Mouse (Mus musculus): ENCODE results near the gene Gjd3. TPM values are rescaled to one million over a fixed set of nuclear protein-coding genes. Genes with fewer than 3 reads are reported as not detected.
A peak's percentile ranks its signal among the peaks of the same experiment; 100 is the strongest.

Gjd3 gene
- polyA plus RNA-seq, 1 experiment from 2014 or later, result 0.44 TPM

- peaks cover 52% of the 10 kb centered on the region for H3K36me3 ChIP-seq
- DNase-seq (ENCODE audit: low spot score), result peak; percentile 67
- 56% methylated on average over 5 of the region's 5 CpGs for WGBS
- H3K4me1 ChIP-seq (replicated peaks), result peaks cover 43% of the 10 kb centered on the region
- H3K27ac ChIP-seq, result no peak overlapping the region
- no peak overlapping the region for H3K4me3 ChIP-seq
- peaks cover 11% of the 10 kb centered on the region for H3K27me3 ChIP-seq (ENCODE audit: insufficient read depth, poor library complexity, severe bottlenecking)
- no peaks in the 10 kb centered on the region for H3K9me3 ChIP-seq
These were observed 7.7 kb downstream of the Gjd3 start for GRCm38 (mm10) chr11:98974871-98975719.

GRCm38 (mm10) chr11:98974213-98974612, 8.6 kb downstream of the Gjd3 start:
- Histone ChIP-seq H3K36me3 (peaks cover 56% of the 10 kb centered on the region), H3K4me3 (no peak overlapping the region), H3K4me1 (replicated peaks) (peaks cover 51% of the 10 kb centered on the region), H3K27ac (no peak overlapping the region), H3K27me3 (ENCODE audit: insufficient read depth, poor library complexity, severe bottlenecking) (peaks cover 9% of the 10 kb centered on the region; the same call in 1 of the 2 replicates), H3K9me3 (no peaks in the 10 kb centered on the region)
- WGBS, result 76% methylated on average over 6 of the region's 6 CpGs
- no peak for DNase-seq (ENCODE audit: low spot score)

- Histone ChIP-seq H3K27ac (peak overlapping the region; percentile 23; the same call in 1 of the 2 replicates), H3K27me3 (ENCODE audit: insufficient read depth, poor library complexity, severe bottlenecking) (peaks cover 9% of the 10 kb centered on the region; the same call in 1 of the 2 replicates), H3K9me3 (no peaks in the 10 kb centered on the region), H3K4me3 (no peak overlapping the region), H3K36me3 (peaks cover 56% of the 10 kb centered on the region), H3K4me1 (replicated peaks) (peaks cover 53% of the 10 kb centered on the region)
- 91% methylated on average over 14 of the region's 14 CpGs for WGBS
- DNase-seq (ENCODE audit: low spot score), result no peak
These were observed 9.2 kb downstream of the Gjd3 start for GRCm38 (mm10) chr11:98973584-98973983.

DNA sequence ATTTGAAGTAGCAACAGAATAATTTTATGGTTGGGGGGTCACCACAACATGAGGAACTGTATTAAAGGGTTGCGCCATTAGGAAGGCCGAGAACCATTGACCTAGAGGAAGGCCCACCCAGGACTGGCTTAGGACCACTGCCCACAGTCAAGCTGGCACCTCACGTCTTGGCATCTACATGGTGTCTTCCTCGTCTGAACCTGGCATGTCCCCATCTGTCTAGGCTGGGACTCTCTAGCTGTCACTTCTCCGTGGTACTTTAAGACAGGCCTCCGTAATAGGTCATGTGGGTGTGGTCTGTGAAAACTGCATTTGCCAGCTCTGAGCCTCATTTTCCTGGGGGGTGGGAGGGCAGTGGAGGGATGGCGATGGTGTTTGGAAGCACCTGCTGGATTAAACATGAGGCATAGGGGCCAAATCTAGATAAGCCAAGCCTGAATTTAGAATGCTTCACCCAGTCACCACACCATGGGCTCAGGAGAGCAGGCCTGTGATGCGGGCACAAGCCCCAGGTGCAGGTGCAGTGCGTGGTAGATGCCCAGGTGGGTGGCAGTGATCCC, 9.9 kb downstream of the Gjd3 start:
- Histone ChIP-seq H3K27me3 (ENCODE audit: insufficient read depth, poor library complexity, severe bottlenecking) (peaks cover 9% of the 10 kb centered on the region; the same call in 1 of the 2 replicates), H3K9me3 (no peaks in the 10 kb centered on the region), H3K4me3 (no peak overlapping the region), H3K4me1 (replicated peaks) (peaks cover 59% of the 10 kb centered on the region), H3K27ac (no peak overlapping the region), H3K36me3 (peaks cover 62% of the 10 kb centered on the region)
- WGBS, result 91% methylated on average over 9 of the region's 9 CpGs
- DNase-seq (ENCODE audit: low spot score), result no peak

DNA sequence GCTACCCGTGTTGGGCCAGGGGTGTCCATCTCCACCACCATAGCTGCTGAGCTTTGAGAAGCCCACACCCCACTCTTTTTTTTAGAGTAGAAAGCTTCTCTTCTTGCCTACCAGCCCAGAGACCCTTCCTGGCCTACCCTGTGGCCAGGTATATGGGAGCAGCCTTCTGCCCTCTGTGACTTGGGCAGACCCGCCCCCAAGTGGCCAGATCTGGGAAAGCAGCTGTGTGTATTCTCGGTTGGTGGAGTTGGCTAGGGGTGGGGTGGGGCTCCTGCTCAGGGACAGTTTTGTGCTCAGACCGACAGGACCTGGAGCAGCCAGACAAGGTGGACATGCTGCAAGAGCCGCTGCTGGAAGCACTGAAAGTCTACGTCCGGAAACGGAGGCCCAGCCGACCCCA, 10.6 kb downstream of the Gjd3 start:
- Histone ChIP-seq H3K36me3 (peaks cover 67% of the 10 kb centered on the region), H3K9me3 (no peaks in the 10 kb centered on the region)
- 57% methylated on average over 9 of the region's 9 CpGs for WGBS

GRCm38 (mm10) chr11:98971316-98972031, 11.3 kb downstream of the Gjd3 start:
- Histone ChIP-seq H3K27me3 (ENCODE audit: insufficient read depth, poor library complexity, severe bottlenecking) (peaks cover 9% of the 10 kb centered on the region; the same call in 1 of the 2 replicates), H3K4me1 (replicated peaks) (peaks cover 73% of the 10 kb centered on the region), H3K36me3 (peaks cover 72% of the 10 kb centered on the region), H3K27ac (peak overlapping the region; percentile 93), H3K4me3 (peak overlapping the region; percentile 5; the same call in 1 of the 2 replicates), H3K9me3 (no peaks in the 10 kb centered on the region)
- WGBS, result 81% methylated on average over 23 of the region's 23 CpGs
- no peak for DNase-seq (ENCODE audit: low spot score)

More for the DNA sequence above, 10.6 kb downstream of the Gjd3 start:
- Histone ChIP-seq H3K4me1 (replicated peaks) (peaks cover 65% of the 10 kb centered on the region), H3K4me3 (0 out of 2 replicates have a peak overlapping the region, but pooled peaks have one; percentile 9), H3K27me3 (ENCODE audit: insufficient read depth, poor library complexity, severe bottlenecking) (peaks cover 9% of the 10 kb centered on the region; the same call in 1 of the 2 replicates), H3K27ac (no peak overlapping the region)
- peak; percentile 84 for DNase-seq (ENCODE audit: low spot score)

DNA sequence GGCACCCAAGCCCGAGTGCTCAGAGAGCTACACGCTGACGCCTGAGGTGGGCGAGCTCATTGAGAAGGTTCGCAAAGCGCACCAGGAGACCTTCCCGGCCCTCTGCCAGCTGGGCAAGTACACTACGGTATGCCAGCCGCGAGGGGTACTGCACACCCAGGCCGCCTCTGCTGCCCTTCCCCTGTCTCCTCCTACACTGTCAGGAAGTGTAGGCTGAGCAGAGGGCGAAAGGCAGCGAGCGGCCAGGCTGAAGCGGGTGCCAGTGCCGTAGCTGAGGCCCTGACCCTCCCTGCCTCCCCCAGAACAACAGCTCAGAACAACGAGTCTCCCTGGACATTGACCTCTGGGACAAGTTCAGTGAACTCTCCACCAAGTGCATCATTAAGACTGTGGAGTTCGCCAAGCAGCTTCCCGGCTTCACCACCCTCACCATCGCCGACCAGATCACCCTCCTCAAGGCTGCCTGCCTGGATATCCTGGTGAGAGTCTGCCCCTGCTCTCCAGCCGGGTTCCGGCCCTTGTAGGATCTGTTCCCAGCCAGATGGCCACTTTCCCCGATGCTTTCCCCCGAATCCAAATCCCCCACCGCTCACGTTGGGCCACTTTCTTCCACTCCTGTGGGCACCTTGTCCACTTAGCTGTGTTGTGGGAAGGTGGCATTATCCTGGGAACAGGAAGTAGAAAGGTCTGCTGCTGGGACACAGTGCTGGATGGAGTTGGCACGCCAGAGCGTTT, 12.5 kb downstream of the Gjd3 start:
- Histone ChIP-seq H3K27ac (peak overlapping the region; percentile 93), H3K36me3 (peaks cover 72% of the 10 kb centered on the region), H3K4me3 (peak overlapping the region; percentile 83), H3K4me1 (replicated peaks) (peaks cover 84% of the 10 kb centered on the region), H3K27me3 (ENCODE audit: insufficient read depth, poor library complexity, severe bottlenecking) (peaks cover 9% of the 10 kb centered on the region; the same call in 1 of the 2 replicates), H3K9me3 (no peaks in the 10 kb centered on the region)
- no peak for DNase-seq (ENCODE audit: low spot score)
- WGBS, result 61% methylated on average over 29 of the region's 29 CpGs

DNA sequence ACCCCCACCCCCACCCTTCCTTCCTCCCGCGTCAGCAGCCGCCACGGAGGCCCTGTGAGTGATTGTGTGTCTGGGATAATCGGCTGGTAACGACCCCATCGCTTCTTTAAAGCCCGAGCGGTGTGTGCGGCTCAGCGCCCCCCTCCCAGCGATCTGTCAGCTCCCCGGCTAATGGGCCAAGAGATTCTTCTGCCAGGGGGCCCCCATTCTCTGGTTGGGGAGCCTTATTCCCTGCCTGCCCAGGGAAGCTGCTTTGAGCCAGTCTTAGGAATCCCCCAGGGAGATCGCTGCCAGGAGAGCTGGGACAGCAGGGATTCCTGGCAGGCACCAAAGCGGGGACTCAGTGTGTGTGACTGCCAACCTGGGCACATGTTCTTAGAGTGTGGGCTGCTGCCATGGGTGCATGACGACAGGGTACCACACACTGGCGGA, 13.3 kb downstream of the Gjd3 start:
- peaks cover 64% of the 10 kb centered on the region for H3K36me3 ChIP-seq
- H3K4me1 ChIP-seq (replicated peaks), result peaks cover 86% of the 10 kb centered on the region
- no peaks in the 10 kb centered on the region for H3K9me3 ChIP-seq
- H3K4me3 ChIP-seq, result peak overlapping the region; percentile 83
- 22% methylated on average over 17 of the region's 17 CpGs for WGBS
- H3K27me3 ChIP-seq (ENCODE audit: insufficient read depth, poor library complexity, severe bottlenecking), result peaks cover 9% of the 10 kb centered on the region; the same call in 1 of the 2 replicates
- DNase-seq (ENCODE audit: low spot score), result no peak
- peak overlapping the region; percentile 93 for H3K27ac ChIP-seq

- peak; percentile 89 for DNase-seq (ENCODE audit: low spot score)
- WGBS, result 6% methylated on average over 20 of the region's 20 CpGs
- H3K4me1 ChIP-seq (replicated peaks), result peaks cover 88% of the 10 kb centered on the region
- peaks cover 9% of the 10 kb centered on the region; the same call in 1 of the 2 replicates for H3K27me3 ChIP-seq (ENCODE audit: insufficient read depth, poor library complexity, severe bottlenecking)
- peak overlapping the region; percentile 83 for H3K4me3 ChIP-seq
- peak overlapping the region; percentile 93 for H3K27ac ChIP-seq
- H3K36me3 ChIP-seq, result peaks cover 59% of the 10 kb centered on the region
- no peaks in the 10 kb centered on the region for H3K9me3 ChIP-seq
These were observed 13.9 kb downstream of the Gjd3 start for GRCm38 (mm10) chr11:98968716-98969495.

DNA sequence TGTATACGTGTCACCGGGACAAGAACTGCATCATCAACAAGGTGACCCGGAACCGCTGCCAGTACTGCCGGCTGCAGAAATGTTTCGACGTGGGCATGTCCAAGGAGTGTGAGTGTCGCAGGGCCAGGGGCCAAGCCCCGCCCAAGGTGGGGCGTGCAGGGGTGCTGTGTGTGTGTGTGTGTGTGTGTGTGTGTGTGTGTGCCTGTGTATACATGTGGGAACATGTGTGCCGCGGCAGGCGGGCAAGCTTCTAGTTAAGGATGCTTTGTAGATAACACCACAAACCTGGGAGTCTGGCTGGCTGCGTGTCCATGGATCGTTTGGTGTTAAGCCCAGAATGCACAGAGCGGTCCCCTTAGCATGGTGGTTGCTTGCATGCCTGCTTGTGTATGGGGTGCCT, 14.7 kb downstream of the Gjd3 start:
- Histone ChIP-seq H3K4me3 (peak overlapping the region; percentile 83), H3K4me1 (replicated peaks) (peaks cover 93% of the 10 kb centered on the region), H3K27me3 (ENCODE audit: insufficient read depth, poor library complexity, severe bottlenecking) (peaks cover 9% of the 10 kb centered on the region; the same call in 1 of the 2 replicates), H3K9me3 (no peaks in the 10 kb centered on the region), H3K27ac (peak overlapping the region; percentile 93), H3K36me3 (peaks cover 51% of the 10 kb centered on the region)
- WGBS, result 73% methylated on average over 16 of the region's 16 CpGs
- DNase-seq (ENCODE audit: low spot score), result peak; percentile 7

DNA sequence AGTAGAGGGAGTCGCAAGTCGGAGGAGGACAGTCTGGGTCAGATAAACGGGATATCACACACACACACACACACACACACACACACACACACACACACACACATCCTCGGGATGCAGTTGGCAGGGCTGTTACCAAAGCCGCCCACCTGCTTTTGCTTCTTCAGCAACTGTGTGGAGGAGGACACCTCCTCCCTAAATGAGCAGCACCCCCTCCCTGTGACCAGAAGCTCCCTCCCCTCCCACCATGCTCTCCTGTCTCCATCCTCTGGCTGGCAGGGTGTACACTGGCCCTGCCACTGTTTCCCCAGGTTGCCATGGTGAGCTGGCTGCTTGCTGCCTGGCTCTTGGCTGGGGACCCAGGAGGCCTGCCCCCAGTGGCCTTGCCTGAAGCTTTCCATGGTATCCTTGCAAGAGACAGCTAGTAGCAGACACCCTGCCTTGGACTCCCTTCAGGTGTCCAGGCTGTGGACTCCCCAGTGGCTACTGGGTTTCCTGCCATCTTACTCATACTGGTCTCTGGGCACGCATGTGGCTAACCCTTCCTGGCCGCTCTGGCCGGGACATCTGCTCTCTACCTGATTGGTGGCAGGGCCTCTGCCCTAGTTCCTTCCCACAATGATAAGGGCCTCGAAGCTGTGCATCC, 16.2 kb downstream of the Gjd3 start:
- peak overlapping the region; percentile 83 for H3K4me3 ChIP-seq
- H3K9me3 ChIP-seq, result no peaks in the 10 kb centered on the region
- DNase-seq (ENCODE audit: low spot score), result peak; percentile 79
- peaks cover 22% of the 10 kb centered on the region for H3K27me3 ChIP-seq (ENCODE audit: insufficient read depth, poor library complexity, severe bottlenecking)
- peaks cover 36% of the 10 kb centered on the region for H3K36me3 ChIP-seq
- peak overlapping the region; percentile 93 for H3K27ac ChIP-seq
- WGBS, result 29% methylated on average over 9 of the region's 9 CpGs
- peaks cover 100% of the 10 kb centered on the region for H3K4me1 ChIP-seq (replicated peaks)

Data from hindbrain, embryonic 10.5 days (tissue).